Mouse (Mus musculus) C2C12 (cell line): ENCODE measurements around the gene Cpsf4l. TPM values are rescaled to one million over a fixed set of nuclear protein-coding genes. Genes with fewer than 3 reads are reported as not detected.

Experiments used
- H3K27me3 ChIP-seq: one replicate; pipeline ENCODE4 v1.6.1; 2011; ENCODE audit not compliant: control insufficient read depth, insufficient read depth, insufficient read length
- H3K36me3 ChIP-seq: one replicate; pipeline ENCODE4 v1.6.1; 2011; ENCODE audit not compliant: control insufficient read depth, insufficient read depth
- H3K4me3 ChIP-seq: one replicate; pipeline ENCODE4 v1.5.1; 2011; ENCODE audit warnings: mild to moderate bottlenecking, control low read depth; ENCODE audit not compliant: poor library complexity, insufficient read depth, severe bottlenecking
- H3K79me2 ChIP-seq: one replicate; pipeline ENCODE4 v1.6.1; 2011; ENCODE audit not compliant: control insufficient read depth, insufficient read depth
- H3K79me3 ChIP-seq: one replicate; pipeline ENCODE4 v1.6.1; 2011; ENCODE audit warnings: low read depth, control low read depth
- H3ac ChIP-seq: one replicate; pipeline ENCODE3; 2011; ENCODE audit warnings: low read depth; ENCODE audit not compliant: control insufficient read depth, insufficient read length
- CEBPB ChIP-seq: IDR thresholded peaks from one replicate; pipeline ENCODE4 v1.6.1; 2011; ENCODE audit warnings: low read depth, mild to moderate bottlenecking, control low read depth, moderate library complexity
- CTCF ChIP-seq: IDR thresholded peaks from one replicate; pipeline ENCODE4 v1.5.1; 2011; ENCODE audit not compliant: control insufficient read depth, insufficient read depth, insufficient read length
- FOSL1 ChIP-seq: IDR thresholded peaks from one replicate; pipeline ENCODE4 v1.8.0; 2011; ENCODE audit warnings: mild to moderate bottlenecking, low read length; ENCODE audit not compliant: poor library complexity, insufficient read depth, severe bottlenecking
- MAX ChIP-seq: IDR thresholded peaks from one replicate; pipeline ENCODE4 v1.6.1; 2011; ENCODE audit warnings: mild to moderate bottlenecking, control low read depth
- MYOD1 ChIP-seq: IDR thresholded peaks from one replicate; pipeline ENCODE4 v1.6.1; 2011; ENCODE audit warnings: low read depth; ENCODE audit not compliant: control insufficient read depth, insufficient read length
- MYOG ChIP-seq: IDR thresholded peaks from one replicate; pipeline ENCODE4 v1.6.1; 2011; ENCODE audit not compliant: control insufficient read depth, insufficient read length; ENCODE audit errors: extremely low read depth
- USF1 ChIP-seq: IDR thresholded peaks from one replicate; pipeline ENCODE4 v1.6.1; 2011; ENCODE audit warnings: low read depth, mild to moderate bottlenecking, control low read depth, moderate library complexity
- long read RNA-seq, 2 experiments: library from polyadenylated mRNA; unstranded; transcript quantifications; one replicate each; pipeline ENCODE4 v2.0.0; 2019 to 2020
- polyA plus RNA-seq: library from polyadenylated mRNA; unstranded; fragments of >200 nt; fragmentation: generic; extraction: Trizol; gene quantifications from one replicate; pipeline ENCODE4 v1.2.1, GENCODE M21; 2012; ENCODE audit warnings: missing spikeins

The Cpsf4l gene
- not detected for polyA plus RNA-seq
- long read RNA-seq, experiment 1, result 0 reads
- long read RNA-seq, experiment 2, result 0 reads

GRCm38 (mm10) chr11:113709731-113710256, at the start of gene Cpsf4l:
Cpsf4l (minus strand) TSS chr11:113710017.
- Histone ChIP-seq H3K27me3 (no peaks in the 10 kb centered on the region), H3ac (no peak within 1 kb of the TSS), H3K36me3 (no peaks in the 10 kb centered on the region), H3K79me2 (no peaks in the 10 kb centered on the region), H3K4me3 (no peak within 1 kb of the TSS), H3K79me3 (no peaks in the 10 kb centered on the region)
- TF ChIP-seq FOSL1 (no peak), CEBPB (no peak), MYOG (no peak), USF1 (no peak), MYOD1 (no peak), MAX (no peak), CTCF (no peak)

DNA sequence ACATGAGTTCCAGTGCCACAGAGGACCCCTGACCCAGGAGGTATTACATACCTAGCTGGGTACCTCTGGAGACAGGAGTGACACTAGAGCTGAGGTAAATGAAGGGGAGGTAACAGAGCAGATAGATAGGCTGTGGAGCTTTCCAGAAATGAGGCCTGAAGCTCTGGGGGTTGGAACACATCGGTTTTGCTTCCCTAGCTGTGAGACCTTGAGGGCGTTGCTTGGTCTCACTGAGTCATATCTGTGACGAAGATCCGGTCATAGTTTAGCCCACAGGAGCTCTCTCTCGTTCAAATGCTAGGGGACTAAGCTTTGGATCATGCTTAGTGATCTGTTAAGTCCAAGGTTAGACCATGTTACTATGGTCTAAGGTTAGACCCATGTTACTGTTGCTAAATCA, 49.0 kb upstream of the Cpsf4l start:
- TF ChIP-seq MYOD1 (no peak), MYOG (no peak), CEBPB (no peak), CTCF (no peak), USF1 (no peak), FOSL1 (no peak), MAX (no peak)
- no peaks in the 10 kb centered on the region for H3K79me2 ChIP-seq
- H3K36me3 ChIP-seq, result no peaks in the 10 kb centered on the region
- no peak overlapping the region for H3K4me3 ChIP-seq
- no peaks in the 10 kb centered on the region for H3K79me3 ChIP-seq
- H3K27me3 ChIP-seq, result no peaks in the 10 kb centered on the region
- H3ac ChIP-seq, result no peak overlapping the region

- H3K4me3 ChIP-seq, result no peak overlapping the region
- H3K27me3 ChIP-seq, result no peaks in the 10 kb centered on the region
Measured at GRCm38 (mm10) chr11:113756578-113756977, 46.8 kb upstream of the Cpsf4l start.

GRCm38 (mm10) chr11:113755878-113756277, 46.1 kb upstream of the Cpsf4l start:
- Histone ChIP-seq H3K79me3 (no peaks in the 10 kb centered on the region), H3K79me2 (peaks cover 5% of the 10 kb centered on the region), H3K4me3 (no peak overlapping the region), H3ac (no peak overlapping the region), H3K27me3 (no peaks in the 10 kb centered on the region), H3K36me3 (no peaks in the 10 kb centered on the region)
- TF ChIP-seq MAX, result no peak
- no peak for TF ChIP-seq USF1
- no peak for TF ChIP-seq CTCF
- no peak for TF ChIP-seq MYOG
- TF ChIP-seq CEBPB, result no peak
- no peak for TF ChIP-seq FOSL1
- TF ChIP-seq MYOD1, result no peak

More at GRCm38 (mm10) chr11:113756578-113756977, 46.8 kb upstream of the Cpsf4l start:
- Histone ChIP-seq H3K79me2 (no peaks in the 10 kb centered on the region), H3ac (no peak overlapping the region), H3K36me3 (no peaks in the 10 kb centered on the region), H3K79me3 (no peaks in the 10 kb centered on the region)
- TF ChIP-seq MYOG, result no peak
- TF ChIP-seq FOSL1, result no peak
- TF ChIP-seq MAX, result no peak
- TF ChIP-seq USF1, result no peak
- no peak for TF ChIP-seq CTCF
- no peak for TF ChIP-seq MYOD1
- TF ChIP-seq CEBPB, result no peak

DNA sequence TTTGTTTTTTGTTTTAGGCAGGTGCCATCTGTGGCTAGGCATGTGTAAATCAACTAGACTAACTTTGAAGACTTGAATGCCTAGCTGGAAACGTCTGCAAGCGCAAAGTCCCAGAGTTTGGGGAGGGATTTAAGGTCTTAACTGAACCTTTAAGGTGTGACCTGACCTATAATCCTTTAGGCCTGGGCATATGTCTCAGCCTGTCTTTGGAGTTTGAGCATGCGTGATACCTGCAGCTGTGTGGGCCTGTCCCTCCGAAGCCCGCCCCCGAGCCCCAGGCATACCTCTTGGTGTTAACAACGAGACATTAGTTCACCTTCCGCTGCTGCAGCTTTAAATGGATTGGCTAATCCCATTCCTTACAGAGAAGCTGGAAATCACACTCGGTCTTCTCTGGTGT, 45.0 kb upstream of the Cpsf4l start:
- H3K79me3 ChIP-seq, result peaks cover 5% of the 10 kb centered on the region
- H3K36me3 ChIP-seq, result no peaks in the 10 kb centered on the region
- no peak overlapping the region for H3ac ChIP-seq
- H3K27me3 ChIP-seq, result no peaks in the 10 kb centered on the region
- H3K79me2 ChIP-seq, result peaks cover 15% of the 10 kb centered on the region
- TF ChIP-seq MYOG (no peak), CTCF (no peak), MAX (no peak), CEBPB (no peak), MYOD1 (no peak), USF1 (no peak), FOSL1 (no peak)
- H3K4me3 ChIP-seq, result no peak overlapping the region
